ENCODE assay signal across 12 mouse cellular contexts in genomic region chr5:139734016-139734415, GRCm38 (mm10). TPM values are rescaled to one million over a fixed set of nuclear protein-coding genes. Genes with fewer than 3 reads are reported as not detected.
DNase-seq lines count a peak whose midpoint lies in the region; ATAC-seq lines count a peak whose summit lies in the region.
"Had no signal": no experiment of that assay in that cellular context is flagged by ENCODE, and none has a peak within 500 bp of the region (broad histone marks: within the 10 kb centered on the region; RNA-seq: fewer than 3 reads in every experiment).

No protein-coding gene starts in this region.

- H3K4me3 ChIP-seq in kidney, embryonic 16.5 days (ENCODE audit: low read length) = no peak overlapping the region
- no peak overlapping the region for H3K4me3 ChIP-seq in brown adipose tissue, adult 24 weeks (ENCODE audit: insufficient read depth, low read depth, low read length)

- no peaks in the 10 kb centered on the region for H3K9me3 ChIP-seq in kidney, embryonic 16.5 days (ENCODE audit: low read length)

- H3K36me3 ChIP-seq in kidney, embryonic 16.5 days (ENCODE audit: insufficient read depth, low read length) = no peaks in the 10 kb centered on the region

- H3K27ac ChIP-seq in kidney, embryonic 16.5 days (ENCODE audit: low read length) = peak overlapping the region; percentile 20; the same call in 1 of the 2 replicates
- peak overlapping the region; percentile 64 for H3K27ac ChIP-seq in brown adipose tissue, adult 24 weeks (replicated peaks; ENCODE audit: low read depth, low read length)

- no peak for ATAC-seq in kidney, embryonic 16.5 days (ENCODE audit: low FRiP score, low TSS enrichment)
- ATAC-seq in granulocyte monocyte progenitor cell, adult 5-6 weeks (replicated peaks; ENCODE audit: poor library complexity, severe bottlenecking) = peak; percentile 53
- ATAC-seq in megakaryocyte progenitor cell, adult 5-6 weeks (replicated peaks; ENCODE audit: poor library complexity) = peak; percentile 64

- no peak for DNase-seq in kidney, postnatal 14 days
- DNase-seq in right cerebral cortex, postnatal 14 days = no peak
- DNase-seq in left cerebral cortex, postnatal 14 days (ENCODE audit: low spot score in 2 of 2) = no peak
- no peak for DNase-seq in cerebellum, postnatal 14 days
- DNase-seq: adrenal gland, postnatal 25 days; gastrocnemius, postnatal 36 days; kidney, postnatal 4 days; lung, postnatal 36 days had no signal

- H3K4me1 ChIP-seq in kidney, embryonic 16.5 days (ENCODE audit: insufficient read depth, low read length) = peaks cover 52% of the 10 kb centered on the region
- peaks cover 26% of the 10 kb centered on the region for H3K4me1 ChIP-seq in brown adipose tissue, adult 24 weeks (ENCODE audit: control insufficient read depth, insufficient read depth, insufficient read length, low read length)

- no peaks in the 10 kb centered on the region for H3K27me3 ChIP-seq in kidney, embryonic 16.5 days (ENCODE audit: insufficient read depth, low read length)

- 80% methylated on average over 3 of the region's 3 CpGs for WGBS in kidney, embryonic 16.5 days

- peak overlapping the region; percentile 99; the same call in 1 of the 2 replicates for H3K4me2 ChIP-seq in kidney, embryonic 16.5 days (replicated peaks; ENCODE audit: low read depth, low read length)

- H3K9ac ChIP-seq in kidney, embryonic 16.5 days (replicated peaks; ENCODE audit: low read length) = no peak overlapping the region

- intact Hi-C loops in left cerebral cortex, postnatal 14 days (cut with DNase I) = no loop called here

RNA-seq across cellular contexts. Expression of gene Micall2, which starts 2.1 kb away (rescaled TPM):
- polyA plus RNA-seq in kidney, embryonic 16.5 days (2015; fragmentation: Nextera tagmentation; extraction: Ambion mirVana) = 5.4 TPM in 2 replicates
- polyA plus RNA-seq in brown adipose tissue, adult 24 weeks (2012; ENCODE audit: insufficient read depth, insufficient read length, missing spikeins) = 0.46 and 0.75 TPM in 2 replicates
- total RNA-seq in granulocyte monocyte progenitor cell, adult 5-6 weeks (2014; fragmentation: Nextera tagmentation) = 8.3 and 9.7 TPM in 2 replicates
- total RNA-seq in granulocyte monocyte progenitor cell, adult 5-6 weeks (2017) = 2.8 and 3.9 TPM in 2 replicates
- 7.0 and 8.0 TPM in 2 replicates for total RNA-seq in megakaryocyte progenitor cell, adult 5-6 weeks (2015)
- total RNA-seq in megakaryocyte progenitor cell, adult 5-6 weeks (2017) = 2.5 and 3.9 TPM in 2 replicates
- total RNA-seq in left cerebral cortex, postnatal 14 days (2021) = 1 to 10 TPM; 1.6 to 2.8 TPM

RNA-seq across cellular contexts. Expression of gene Ints1, which starts 41.5 kb away (rescaled TPM):
- 28.3 and 30.4 TPM in 2 replicates for polyA plus RNA-seq in kidney, embryonic 16.5 days (2015; fragmentation: Nextera tagmentation; extraction: Ambion mirVana)
- polyA plus RNA-seq in brown adipose tissue, adult 24 weeks (2012; ENCODE audit: insufficient read depth, insufficient read length, missing spikeins) = 15.5 and 15.9 TPM in 2 replicates
- 85.9 and 93.1 TPM in 2 replicates for total RNA-seq in granulocyte monocyte progenitor cell, adult 5-6 weeks (2014; fragmentation: Nextera tagmentation)
- total RNA-seq in granulocyte monocyte progenitor cell, adult 5-6 weeks (2017) = 46.7 and 53.4 TPM in 2 replicates
- total RNA-seq in megakaryocyte progenitor cell, adult 5-6 weeks (2015) = 63.8 and 65.1 TPM in 2 replicates
- 41.0 and 47.0 TPM in 2 replicates for total RNA-seq in megakaryocyte progenitor cell, adult 5-6 weeks (2017)
- total RNA-seq in left cerebral cortex, postnatal 14 days (2021) = 100 to 1,000 TPM in 1 of 2 experiments, 10 to 100 TPM in 1; 96.8 to 102 TPM

RNA-seq across cellular contexts. Expression of gene Mafk, which starts 57.3 kb away (rescaled TPM):
- polyA plus RNA-seq in kidney, embryonic 16.5 days (2015; fragmentation: Nextera tagmentation; extraction: Ambion mirVana) = 12.2 and 13.3 TPM in 2 replicates
- polyA plus RNA-seq in brown adipose tissue, adult 24 weeks (2012; ENCODE audit: insufficient read depth, insufficient read length, missing spikeins) = 7.7 and 8.7 TPM in 2 replicates
- 12.1 and 18.5 TPM in 2 replicates for total RNA-seq in granulocyte monocyte progenitor cell, adult 5-6 weeks (2014; fragmentation: Nextera tagmentation)
- 18.5 and 23.0 TPM in 2 replicates for total RNA-seq in granulocyte monocyte progenitor cell, adult 5-6 weeks (2017)
- total RNA-seq in megakaryocyte progenitor cell, adult 5-6 weeks (2015) = 11.0 and 13.4 TPM in 2 replicates
- 22.7 and 27.0 TPM in 2 replicates for total RNA-seq in megakaryocyte progenitor cell, adult 5-6 weeks (2017)
- total RNA-seq in left cerebral cortex, postnatal 14 days (2021) = 1 to 10 TPM; 7.6 to 8.5 TPM
